Mouse (Mus musculus): ENCODE results near the gene Auts2. TPM values are rescaled to one million over a fixed set of nuclear protein-coding genes. Genes with fewer than 3 reads are reported as not detected.

Auts2 gene
- polyA plus RNA-seq, 1 experiment from 2014 or later = 53.4 TPM

DNA sequence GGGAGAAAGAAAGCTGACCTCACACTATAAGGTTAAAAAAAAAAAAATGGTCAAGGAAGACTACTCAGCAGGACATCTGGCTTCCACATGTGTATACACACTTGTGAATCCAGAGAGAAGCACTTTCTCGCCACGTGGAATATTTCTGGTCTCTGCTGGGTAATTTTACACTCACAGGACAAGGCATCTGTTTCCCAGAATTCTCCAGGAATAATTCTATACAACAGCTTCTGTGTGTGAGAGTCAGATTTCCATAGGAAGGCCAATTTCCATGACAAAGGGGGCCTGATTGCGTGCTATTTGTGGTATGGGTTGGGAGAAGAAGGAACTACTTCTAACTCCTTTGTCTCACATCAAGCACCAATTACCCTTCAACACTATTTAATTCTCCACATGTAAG, 1016.5 kb downstream of the Auts2 start:
- no peak overlapping the region for H3K9ac ChIP-seq (ENCODE audit: low read length)
- no peaks in the 10 kb centered on the region for H3K9me3 ChIP-seq (ENCODE audit: control insufficient read depth, low read length)
- WGBS = 21% methylated on average over 3 of the region's 3 CpGs
- no peak overlapping the region for H3K4me3 ChIP-seq (ENCODE audit: low read depth, low read length)
- DNase-seq (ENCODE audit: low spot score) (peak; percentile 43), ATAC-seq (ENCODE audit: insufficient number of reproducible peaks, low FRiP score, low TSS enrichment, low read depth) (peak; percentile 47; the same call in 1 of the 2 replicates)
- H3K36me3 ChIP-seq (ENCODE audit: control insufficient read depth, insufficient read depth, low read length) = no peaks in the 10 kb centered on the region; the same call in 1 of the 2 replicates
- no peaks in the 10 kb centered on the region for H3K27me3 ChIP-seq (ENCODE audit: control insufficient read depth, insufficient read depth, low read length)
- H3K4me2 ChIP-seq (ENCODE audit: low read depth, severe bottlenecking) = no peak overlapping the region
- H3K27ac ChIP-seq (replicated peaks; ENCODE audit: low read depth, low read length) = peak overlapping the region; percentile 53
- peaks cover 43% of the 10 kb centered on the region for H3K4me1 ChIP-seq (ENCODE audit: control insufficient read depth, insufficient read depth, low read length)

DNA sequence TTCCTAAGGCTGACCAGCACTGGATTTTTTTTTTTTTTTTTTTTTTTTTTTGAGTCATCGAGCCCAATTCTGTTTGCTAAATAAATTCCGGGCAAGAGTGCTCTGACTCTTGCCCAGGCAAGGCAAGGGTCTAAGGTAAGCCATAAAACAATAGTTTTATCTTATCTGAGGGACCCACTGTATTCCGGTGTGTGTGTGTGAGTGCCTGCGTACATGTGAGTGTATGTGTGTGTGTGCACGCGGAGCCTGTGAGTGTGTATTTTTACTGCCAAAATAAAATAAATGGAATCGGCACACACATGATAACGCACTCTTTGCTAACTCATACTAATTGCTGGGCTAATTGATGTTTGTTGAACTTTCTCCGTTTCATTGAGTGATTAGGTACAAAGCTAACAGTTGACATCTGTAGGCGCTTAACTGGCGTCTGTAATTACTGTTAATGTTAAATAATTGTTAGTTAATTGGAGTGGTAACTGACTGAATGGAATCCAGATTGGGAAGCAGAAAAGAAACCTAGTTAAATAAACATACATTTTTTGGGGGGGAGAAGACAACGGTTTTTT, 1018.2 kb downstream of the Auts2 start:
- no peak for ATAC-seq (ENCODE audit: insufficient number of reproducible peaks, low FRiP score, low TSS enrichment, low read depth)
- 59% methylated on average over 12 of the region's 12 CpGs for WGBS
- Histone ChIP-seq H3K36me3 (ENCODE audit: control insufficient read depth, insufficient read depth, low read length) (no peaks in the 10 kb centered on the region; the same call in 1 of the 2 replicates), H3K9me3 (ENCODE audit: control insufficient read depth, low read length) (no peaks in the 10 kb centered on the region), H3K9ac (ENCODE audit: low read length) (no peak overlapping the region), H3K4me2 (ENCODE audit: low read depth, severe bottlenecking) (no peak overlapping the region), H3K27me3 (ENCODE audit: control insufficient read depth, insufficient read depth, low read length) (no peaks in the 10 kb centered on the region), H3K4me1 (ENCODE audit: control insufficient read depth, insufficient read depth, low read length) (peaks cover 37% of the 10 kb centered on the region), H3K27ac (replicated peaks; ENCODE audit: low read depth, low read length) (no peak overlapping the region), H3K4me3 (ENCODE audit: low read depth, low read length) (no peak overlapping the region)
- DNase-seq (ENCODE audit: low spot score) = no peak

DNA sequence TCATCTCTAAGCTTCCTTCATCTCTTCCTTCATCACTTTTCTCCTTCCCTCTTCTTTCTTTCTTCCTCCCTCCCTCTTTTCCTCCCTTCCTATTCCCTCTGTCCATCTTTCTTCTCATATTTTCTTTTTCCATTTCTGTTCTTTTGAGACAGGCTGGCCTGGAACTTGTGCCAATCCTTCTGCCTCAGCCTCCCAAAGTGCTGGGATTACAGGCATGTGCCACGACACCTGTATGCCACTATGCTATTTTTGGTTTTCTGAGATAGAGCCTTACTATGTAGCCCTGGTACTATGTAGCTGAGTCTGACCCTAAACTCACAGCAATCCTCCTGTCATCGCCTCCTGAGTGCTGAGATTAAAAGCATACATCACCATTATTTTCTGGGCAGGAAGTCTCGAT, 1023.6 kb downstream of the Auts2 start:
- DNase-seq (ENCODE audit: low spot score) = no peak
- ATAC-seq (ENCODE audit: insufficient number of reproducible peaks, low FRiP score, low TSS enrichment, low read depth) = no peak
- Histone ChIP-seq H3K4me3 (ENCODE audit: low read depth, low read length) (no peak overlapping the region), H3K9ac (ENCODE audit: low read length) (no peak overlapping the region), H3K36me3 (ENCODE audit: control insufficient read depth, insufficient read depth, low read length) (no peaks in the 10 kb centered on the region), H3K27me3 (ENCODE audit: control insufficient read depth, insufficient read depth, low read length) (no peaks in the 10 kb centered on the region), H3K4me1 (ENCODE audit: control insufficient read depth, insufficient read depth, low read length) (peaks cover 12% of the 10 kb centered on the region), H3K27ac (replicated peaks; ENCODE audit: low read depth, low read length) (no peak overlapping the region), H3K4me2 (ENCODE audit: low read depth, severe bottlenecking) (no peak overlapping the region), H3K9me3 (ENCODE audit: control insufficient read depth, low read length) (no peaks in the 10 kb centered on the region)
- 79% methylated on average over 3 of the region's 3 CpGs for WGBS

GRCm38 (mm10) chr5:131517677-131518076, 1025.5 kb downstream of the Auts2 start:
- Histone ChIP-seq H3K9ac (ENCODE audit: low read length) (no peak overlapping the region), H3K4me2 (ENCODE audit: low read depth, severe bottlenecking) (no peak overlapping the region), H3K27ac (replicated peaks; ENCODE audit: low read depth, low read length) (no peak overlapping the region), H3K36me3 (ENCODE audit: control insufficient read depth, insufficient read depth, low read length) (no peaks in the 10 kb centered on the region), H3K9me3 (ENCODE audit: control insufficient read depth, low read length) (no peaks in the 10 kb centered on the region), H3K27me3 (ENCODE audit: control insufficient read depth, insufficient read depth, low read length) (no peaks in the 10 kb centered on the region), H3K4me3 (ENCODE audit: low read depth, low read length) (no peak overlapping the region), H3K4me1 (ENCODE audit: control insufficient read depth, insufficient read depth, low read length) (peaks cover 9% of the 10 kb centered on the region; the same call in 1 of the 2 replicates)
- no peak for DNase-seq (ENCODE audit: low spot score)
- WGBS = 63% methylated on average over 4 of the region's 4 CpGs
- no peak for ATAC-seq (ENCODE audit: insufficient number of reproducible peaks, low FRiP score, low TSS enrichment, low read depth)

GRCm38 (mm10) chr5:131515707-131516407, 1027.3 kb downstream of the Auts2 start:
- H3K4me1 ChIP-seq (ENCODE audit: control insufficient read depth, insufficient read depth, low read length) = peaks cover 7% of the 10 kb centered on the region; the same call in 1 of the 2 replicates
- no peak overlapping the region for H3K4me2 ChIP-seq (ENCODE audit: low read depth, severe bottlenecking)
- H3K27me3 ChIP-seq (ENCODE audit: control insufficient read depth, insufficient read depth, low read length) = no peaks in the 10 kb centered on the region
- no peak overlapping the region for H3K9ac ChIP-seq (ENCODE audit: low read length)
- no peak overlapping the region for H3K27ac ChIP-seq (replicated peaks; ENCODE audit: low read depth, low read length)
- H3K36me3 ChIP-seq (ENCODE audit: control insufficient read depth, insufficient read depth, low read length) = no peaks in the 10 kb centered on the region
- DNase-seq (ENCODE audit: low spot score) = peak; percentile 38
- H3K9me3 ChIP-seq (ENCODE audit: control insufficient read depth, low read length) = no peaks in the 10 kb centered on the region
- WGBS = 24% methylated on average over 14 of the region's 14 CpGs
- ATAC-seq (ENCODE audit: insufficient number of reproducible peaks, low FRiP score, low TSS enrichment, low read depth) = no peak
- no peak overlapping the region for H3K4me3 ChIP-seq (ENCODE audit: low read depth, low read length)

- H3K27ac ChIP-seq (replicated peaks; ENCODE audit: low read depth, low read length) = no peak overlapping the region
- H3K27me3 ChIP-seq (ENCODE audit: control insufficient read depth, insufficient read depth, low read length) = no peaks in the 10 kb centered on the region
- H3K36me3 ChIP-seq (ENCODE audit: control insufficient read depth, insufficient read depth, low read length) = no peaks in the 10 kb centered on the region
- 72% methylated on average over 3 of the region's 3 CpGs for WGBS
- H3K4me1 ChIP-seq (ENCODE audit: control insufficient read depth, insufficient read depth, low read length) = peaks cover 5% of the 10 kb centered on the region; the same call in 1 of the 2 replicates
- ATAC-seq (ENCODE audit: insufficient number of reproducible peaks, low FRiP score, low TSS enrichment, low read depth) = no peak
- no peak overlapping the region for H3K4me3 ChIP-seq (ENCODE audit: low read depth, low read length)
- H3K9me3 ChIP-seq (ENCODE audit: control insufficient read depth, low read length) = no peaks in the 10 kb centered on the region
- H3K4me2 ChIP-seq (ENCODE audit: low read depth, severe bottlenecking) = no peak overlapping the region
- H3K9ac ChIP-seq (ENCODE audit: low read length) = no peak overlapping the region
- DNase-seq (ENCODE audit: low spot score) = no peak
Observed at GRCm38 (mm10) chr5:131513753-131514152, 1029.4 kb downstream of the Auts2 start.

GRCm38 (mm10) chr5:131512617-131513016, 1030.5 kb downstream of the Auts2 start:
- H3K27ac ChIP-seq (replicated peaks; ENCODE audit: low read depth, low read length) = no peak overlapping the region
- H3K4me1 ChIP-seq (ENCODE audit: control insufficient read depth, insufficient read depth, low read length) = 0 out of 2 replicates have a peak, but pooled peaks cover under 1% of the 10 kb centered on the region
- WGBS = 94% methylated on average over 10 of the region's 10 CpGs
- no peak overlapping the region for H3K4me3 ChIP-seq (ENCODE audit: low read depth, low read length)
- ATAC-seq (ENCODE audit: insufficient number of reproducible peaks, low FRiP score, low TSS enrichment, low read depth) (no peak), DNase-seq (ENCODE audit: low spot score) (no peak)
- no peaks in the 10 kb centered on the region for H3K27me3 ChIP-seq (ENCODE audit: control insufficient read depth, insufficient read depth, low read length)
- H3K9ac ChIP-seq (ENCODE audit: low read length) = no peak overlapping the region
- peaks cover 3% of the 10 kb centered on the region; the same call in 1 of the 2 replicates for H3K36me3 ChIP-seq (ENCODE audit: control insufficient read depth, insufficient read depth, low read length)
- H3K9me3 ChIP-seq (ENCODE audit: control insufficient read depth, low read length) = no peaks in the 10 kb centered on the region
- H3K4me2 ChIP-seq (ENCODE audit: low read depth, severe bottlenecking) = no peak overlapping the region

- Histone ChIP-seq H3K27me3 (ENCODE audit: control insufficient read depth, insufficient read depth, low read length) (no peaks in the 10 kb centered on the region), H3K9me3 (ENCODE audit: control insufficient read depth, low read length) (no peaks in the 10 kb centered on the region), H3K4me2 (ENCODE audit: low read depth, severe bottlenecking) (no peak overlapping the region), H3K27ac (replicated peaks; ENCODE audit: low read depth, low read length) (no peak overlapping the region), H3K9ac (ENCODE audit: low read length) (no peak overlapping the region), H3K4me3 (ENCODE audit: low read depth, low read length) (no peak overlapping the region), H3K4me1 (ENCODE audit: control insufficient read depth, insufficient read depth, low read length) (no peaks in the 10 kb centered on the region), H3K36me3 (ENCODE audit: control insufficient read depth, insufficient read depth, low read length) (peaks cover 5% of the 10 kb centered on the region; the same call in 1 of the 2 replicates)
- DNase-seq (ENCODE audit: low spot score) = no peak
- WGBS = 70% methylated on average over 5 of the region's 5 CpGs
- no peak for ATAC-seq (ENCODE audit: insufficient number of reproducible peaks, low FRiP score, low TSS enrichment, low read depth)
Observed at GRCm38 (mm10) chr5:131510659-131511058, 1032.5 kb downstream of the Auts2 start.

Data from limb, embryonic 11.5 days (tissue).